Mouse (Mus musculus) CH12.LX (cell line): ENCODE measurements at regions not wholly inside any gene's neighbourhood (a gene's known extent, or its start where the extent isn't known, plus 50 kb on each side); places are given as distances from the start of the nearest gene placed in this dataset.

Experiments used
- DNase-seq: peaks from one replicate; pipeline ENCODE4 v3.0.0-alpha.2; 2013; ENCODE audit errors: extremely low read depth
- H3K27ac ChIP-seq: 2 replicates; pipeline ENCODE4 v1.5.1; 2012; ENCODE audit warnings: low read depth, mild to moderate bottlenecking, control low read depth, moderate library complexity; ENCODE audit not compliant: insufficient read depth
- H3K27me3 ChIP-seq: replicated peaks from 2 replicates; pipeline ENCODE3; 2012; ENCODE audit warnings: inconsistent platforms
- H3K36me3 ChIP-seq, 2 experiments: replicated peaks in 1 of 2; 2 replicates each; pipeline versions ENCODE3 to v1.6.1; 2012; ENCODE audit warnings: inconsistent platforms in 1 of 2, low read length in 1 of 2, mild to moderate bottlenecking in 1 of 2, mixed read lengths in 1 of 2, moderate library complexity in 1 of 2; ENCODE audit not compliant: control insufficient read depth in 1 of 2, insufficient read depth in 1 of 2
- H3K4me1 ChIP-seq, 2 experiments: 2 replicates each; pipeline ENCODE4 v1.6.1; 2012; ENCODE audit warnings: inconsistent platforms in 1 of 2, moderate library complexity in 1 of 2; ENCODE audit not compliant: insufficient read depth in 2 of 2, control insufficient read depth in 1 of 2
- H3K4me2 ChIP-seq: 2 replicates; pipeline ENCODE4 v1.6.1; 2012; ENCODE audit warnings: low read depth, mild to moderate bottlenecking, control low read depth; ENCODE audit not compliant: poor library complexity, insufficient read depth, severe bottlenecking
- H3K4me3 ChIP-seq, 3 experiments: fragments of 150-350 bp in 1 of 3; sonication (generic) in 1 of 3; replicated peaks in 1 of 3; 2 replicates each; pipeline versions ENCODE3 to v1.5.1; 2011 to 2012; ENCODE audit warnings: low read depth in 2 of 3, low read length in 2 of 3, mild to moderate bottlenecking in 2 of 3, moderate library complexity in 2 of 3, control low read depth in 1 of 3, improper control_type of control experiment in 1 of 3, inconsistent platforms in 1 of 3, mixed read lengths in 1 of 3; ENCODE audit not compliant: poor library complexity in 1 of 3
- H3K79me2 ChIP-seq: replicated peaks from 2 replicates; pipeline ENCODE4 v1.6.1; 2012; ENCODE audit warnings: mild to moderate bottlenecking, moderate library complexity; ENCODE audit not compliant: control insufficient read depth, poor library complexity, insufficient read depth, severe bottlenecking; ENCODE audit errors: extremely low read depth
- H3K9ac ChIP-seq: 2 replicates; pipeline ENCODE4 v1.6.1; 2012; ENCODE audit warnings: low read depth, mild to moderate bottlenecking, control low read depth, moderate library complexity; ENCODE audit not compliant: insufficient read depth
- H3K9me3 ChIP-seq: replicated peaks from 2 replicates; pipeline ENCODE3; 2012; ENCODE audit warnings: low read length, inconsistent platforms, mixed read lengths
- CHD1 ChIP-seq: IDR thresholded peaks from 2 replicates; pipeline ENCODE4 v1.6.1; 2012; ENCODE audit warnings: low read depth, low read length, improper control_type of control experiment, inconsistent platforms
- GABPA ChIP-seq: IDR thresholded peaks from 2 replicates; pipeline ENCODE4 v1.6.1; 2012; ENCODE audit warnings: low read depth, low read length, improper control_type of control experiment, inconsistent platforms; ENCODE audit not compliant: insufficient replicate concordance
- HCFC1 ChIP-seq: IDR thresholded peaks from 2 replicates; pipeline ENCODE4 v1.6.1; 2012; ENCODE audit warnings: low read depth, mild to moderate bottlenecking, inconsistent platforms, low read length, improper control_type of control experiment
- KAT2A ChIP-seq: IDR thresholded peaks from 2 replicates; pipeline ENCODE4 v1.6.1; 2012; ENCODE audit warnings: low read length, improper control_type of control experiment, inconsistent platforms; ENCODE audit not compliant: insufficient replicate concordance
- MAFK ChIP-seq: IDR thresholded peaks from 2 replicates; pipeline ENCODE4 v1.6.1; 2011; ENCODE audit warnings: low read length, improper control_type of control experiment; ENCODE audit not compliant: insufficient replicate concordance
- MAX ChIP-seq: IDR thresholded peaks from 2 replicates; pipeline ENCODE4 v1.6.1; 2011; ENCODE audit warnings: low read length, improper control_type of control experiment
- NELFE ChIP-seq: IDR thresholded peaks from 2 replicates; pipeline ENCODE4 v1.6.1; 2011; ENCODE audit warnings: low read depth, low read length, improper control_type of control experiment
- NRF1 ChIP-seq: IDR thresholded peaks from 2 replicates; pipeline ENCODE4 v1.6.1; 2014; ENCODE audit warnings: low read depth, mild to moderate bottlenecking, inconsistent platforms, low read length, improper control_type of control experiment, moderate library complexity
- POLR2AphosphoS2 ChIP-seq: IDR thresholded peaks from 2 replicates; pipeline ENCODE4 v1.6.1; 2011; ENCODE audit warnings: low read depth, low read length, improper control_type of control experiment
- RCOR1 ChIP-seq: conservative IDR thresholded peaks from 2 replicates; pipeline ENCODE4 v1.6.1; 2012; ENCODE audit warnings: low read depth, mild to moderate bottlenecking, inconsistent platforms, low read length, improper control_type of control experiment
- SIN3A ChIP-seq: IDR thresholded peaks from 2 replicates; pipeline ENCODE4 v1.6.1; 2012; ENCODE audit warnings: low read length, improper control_type of control experiment, inconsistent platforms
- TCF12 ChIP-seq: IDR thresholded peaks from 2 replicates; pipeline ENCODE4 v1.6.1; 2014; ENCODE audit warnings: low read depth, mild to moderate bottlenecking, inconsistent platforms, low read length, improper control_type of control experiment
- UBTF ChIP-seq: IDR thresholded peaks from 2 replicates; pipeline ENCODE4 v1.6.1; 2012; ENCODE audit warnings: low read depth, mild to moderate bottlenecking, inconsistent platforms, low read length, improper control_type of control experiment, moderate library complexity
- ZKSCAN1 ChIP-seq: IDR thresholded peaks from 2 replicates; pipeline ENCODE4 v1.6.1; 2012; ENCODE audit warnings: low read depth, inconsistent platforms, low read length, improper control_type of control experiment, borderline replicate concordance
- ZMIZ1 ChIP-seq: IDR thresholded peaks from 2 replicates; pipeline ENCODE4 v1.6.1; 2012; ENCODE audit warnings: low read depth, mild to moderate bottlenecking, inconsistent platforms, low read length, improper control_type of control experiment
- ZNF384 ChIP-seq: IDR thresholded peaks from 2 replicates; pipeline ENCODE4 v1.6.1; 2012; ENCODE audit warnings: low read depth, low read length, improper control_type of control experiment, inconsistent platforms
- dilution Hi-C: fragments of 300-500 bp; cut with MboI; formaldehyde crosslinking; loops from 2 replicates; pipeline ENCODE4 v1.14.3; 2020; ENCODE audit warnings: low sequenced_read_pairs; ENCODE audit not compliant: extremely low pct_unique_long_range_greater_than_20kb, extremely low pct_ligation_motif_present
- in situ Hi-C: fragments of 300-500 bp; cut with MboI; formaldehyde crosslinking; loops from 3 replicates; pipeline ENCODE4 v1.14.3; 2019; ENCODE audit warnings: low sequenced_read_pairs, low pct_ligation_motif_present, low pct_unique_long_range_greater_than_20kb, mixed read lengths

DNA sequence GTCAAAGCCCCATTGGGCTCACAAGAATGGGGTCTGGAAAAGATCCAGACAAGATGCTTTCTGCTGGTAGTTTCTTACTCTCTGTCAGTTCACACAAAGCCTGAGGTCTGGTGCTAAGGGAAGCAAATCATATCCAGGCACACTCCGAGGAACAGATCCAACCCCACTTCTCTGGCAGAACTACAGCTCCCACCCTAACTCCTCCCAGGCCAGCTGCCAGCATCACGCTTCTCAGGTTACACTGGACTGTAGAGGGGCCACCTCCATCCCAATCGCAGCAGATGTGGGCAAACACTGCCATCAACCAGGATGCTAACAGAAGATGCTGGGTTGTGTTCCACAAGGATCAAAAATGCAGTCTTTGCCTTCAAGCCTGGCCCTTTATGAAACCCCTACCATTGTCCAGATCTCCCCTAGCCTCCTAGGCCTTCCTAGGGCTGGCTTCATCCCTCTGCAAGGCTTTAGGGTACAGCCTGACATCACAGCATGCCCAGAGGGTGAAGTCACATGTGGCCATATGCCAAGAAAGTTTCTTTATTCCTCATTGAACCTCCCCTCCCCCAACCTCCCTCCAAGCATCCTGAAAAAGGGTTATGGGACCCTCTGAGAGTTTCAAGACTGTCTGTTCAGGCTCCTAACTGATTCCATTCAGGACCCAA, 99.6 kb upstream of the 2610301B20Rik start:
- in situ Hi-C loops = no loop called here
- H3K9ac ChIP-seq = no peak overlapping the region
- H3K4me1 ChIP-seq = no peaks in the 10 kb centered on the region
- DNase-seq = no peak
- TF ChIP-seq ZKSCAN1 (no peak), CHD1 (no peak), NELFE (no peak), TCF12 (no peak), SIN3A (no peak), ZNF384 (no peak), GABPA (no peak), MAFK (no peak), MAX (no peak)
- no peaks in the 10 kb centered on the region for H3K79me2 ChIP-seq
- dilution Hi-C loops = no loop called here
- H3K36me3 ChIP-seq = no peaks in the 10 kb centered on the region
- no peaks in the 10 kb centered on the region for H3K9me3 ChIP-seq
- H3K4me2 ChIP-seq = no peak overlapping the region
- H3K27me3 ChIP-seq = no peaks in the 10 kb centered on the region
- no peak overlapping the region for H3K27ac ChIP-seq
- H3K4me3 ChIP-seq = no peak overlapping the region

DNA sequence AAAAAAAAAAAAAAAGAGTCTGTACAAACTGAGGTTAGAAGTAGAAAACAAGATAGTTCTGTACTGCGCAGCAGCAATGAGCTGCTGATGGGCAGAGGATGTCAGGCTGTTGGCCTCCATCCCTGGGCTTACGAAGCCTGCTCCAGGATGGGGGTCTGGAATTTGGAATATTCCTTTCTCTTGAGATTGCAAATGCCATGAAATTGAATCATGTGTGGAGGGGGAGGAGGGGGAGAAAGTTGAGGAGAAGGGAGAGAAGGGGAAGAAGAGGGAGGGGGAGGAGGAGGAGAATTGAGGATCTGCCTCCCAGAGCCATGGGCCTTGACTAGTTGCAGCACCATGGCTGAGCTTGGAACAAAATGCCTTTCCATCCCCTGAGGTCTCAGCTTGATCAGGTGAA, 87.6 kb upstream of the 2610301B20Rik start:
- H3K36me3 ChIP-seq = no peaks in the 10 kb centered on the region
- dilution Hi-C loops = no loop called here
- H3K79me2 ChIP-seq = no peaks in the 10 kb centered on the region
- in situ Hi-C loops = no loop called here
- H3K9ac ChIP-seq = no peak overlapping the region
- no peak overlapping the region for H3K4me3 ChIP-seq
- no peak for DNase-seq
- H3K27ac ChIP-seq = no peak overlapping the region
- H3K9me3 ChIP-seq = no peaks in the 10 kb centered on the region
- no peak overlapping the region for H3K4me2 ChIP-seq
- no peaks in the 10 kb centered on the region for H3K27me3 ChIP-seq
- no peaks in the 10 kb centered on the region for H3K4me1 ChIP-seq
- no peak for TF ChIP-seq HCFC1
- TF ChIP-seq SIN3A = no peak
- no peak for TF ChIP-seq TCF12
- TF ChIP-seq KAT2A = no peak
- TF ChIP-seq ZNF384 = no peak
- no peak for TF ChIP-seq POLR2AphosphoS2
- no peak for TF ChIP-seq RCOR1
- TF ChIP-seq UBTF = no peak
- TF ChIP-seq, all 38 proteins: peak for 0

DNA sequence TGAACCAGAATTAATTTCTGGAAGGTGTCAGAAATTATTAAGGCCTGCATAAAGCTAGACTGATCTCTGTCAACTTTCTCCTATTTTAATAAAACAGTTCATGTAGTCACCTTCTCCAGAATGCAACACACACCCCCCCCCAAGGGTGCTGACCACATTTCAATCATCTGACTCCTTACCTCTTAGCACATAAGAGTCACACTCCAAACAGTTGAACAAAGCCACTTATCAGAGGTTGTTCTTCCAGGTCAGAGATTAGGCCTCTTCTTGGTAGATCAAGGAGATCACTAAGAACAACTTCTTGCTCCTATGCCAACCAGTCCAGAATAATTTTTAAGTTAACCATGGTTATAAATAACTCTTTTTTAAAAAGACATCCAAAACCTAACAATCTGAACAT, 86.0 kb upstream of the 2610301B20Rik start:
- Histone ChIP-seq H3K36me3 (no peaks in the 10 kb centered on the region), H3K27ac (no peak overlapping the region), H3K4me3 (no peak overlapping the region), H3K27me3 (no peaks in the 10 kb centered on the region), H3K9me3 (no peaks in the 10 kb centered on the region)
- TF ChIP-seq NRF1 (no peak), ZMIZ1 (no peak), ZKSCAN1 (no peak)
- TF ChIP-seq, all 38 proteins: peak for 0
- H3K79me2 ChIP-seq = no peaks in the 10 kb centered on the region
- dilution Hi-C loops = no loop called here
- H3K4me2 ChIP-seq = no peak overlapping the region
- DNase-seq = no peak
- in situ Hi-C loops = no loop called here
- H3K9ac ChIP-seq = no peak overlapping the region
- no peaks in the 10 kb centered on the region for H3K4me1 ChIP-seq
